Mouse (Mus musculus) myocyte (in vitro differentiated cells): ENCODE data around the gene Ptprr. TPM values are rescaled to one million over a fixed set of nuclear protein-coding genes. Genes with fewer than 3 reads are reported as not detected.

Experiments used
- H3K27me3 ChIP-seq: one replicate; pipeline ENCODE4 v1.6.1; 2011; ENCODE audit not compliant: control insufficient read depth, insufficient read depth, insufficient read length
- H3K36me3 ChIP-seq: one replicate; pipeline ENCODE4 v1.6.1; 2011; ENCODE audit not compliant: control insufficient read depth, insufficient read depth
- H3K4me2 ChIP-seq: one replicate; pipeline ENCODE4 v1.6.1; 2011; ENCODE audit warnings: low read depth, control low read depth
- H3K4me3 ChIP-seq: one replicate; pipeline ENCODE4 v1.5.1; 2011; ENCODE audit warnings: mild to moderate bottlenecking, control low read depth, moderate library complexity
- H3K79me2 ChIP-seq: one replicate; pipeline ENCODE4 v1.6.1; 2011; ENCODE audit not compliant: control insufficient read depth, insufficient read depth
- H3ac ChIP-seq: one replicate; pipeline ENCODE4 v1.6.1; 2011; ENCODE audit not compliant: control insufficient read depth, insufficient read length
- CEBPB ChIP-seq: IDR thresholded peaks from 2 replicates; pipeline ENCODE4 v1.6.1; 2011; ENCODE audit warnings: mild to moderate bottlenecking, moderate library complexity; ENCODE audit not compliant: poor library complexity, insufficient read depth, severe bottlenecking
- E2F4 ChIP-seq: IDR thresholded peaks from one replicate; pipeline ENCODE4 v1.6.1; 2011; ENCODE audit warnings: mild to moderate bottlenecking, control low read depth, moderate library complexity; ENCODE audit not compliant: insufficient read depth
- MAX ChIP-seq: IDR thresholded peaks from one replicate; pipeline ENCODE4 v1.6.1; 2011; ENCODE audit warnings: low read depth, mild to moderate bottlenecking, control low read depth
- MYOD1 ChIP-seq, 3 experiments: IDR thresholded peaks; one replicate each; pipeline ENCODE4 v1.6.1; 2011; ENCODE audit warnings: control low read depth in 2 of 3, low read depth in 2 of 3, mild to moderate bottlenecking in 2 of 3, moderate library complexity in 1 of 3; ENCODE audit not compliant: insufficient read length in 2 of 3, control insufficient read depth in 1 of 3
- MYOG ChIP-seq, 3 experiments: IDR thresholded peaks; one replicate each; pipeline ENCODE4 v1.6.1; 2011; ENCODE audit warnings: control low read depth in 2 of 3, low read depth in 2 of 3, mild to moderate bottlenecking in 2 of 3; ENCODE audit not compliant: insufficient read length in 2 of 3, control insufficient read depth in 1 of 3, insufficient read depth in 1 of 3
- POLR2A ChIP-seq: IDR thresholded peaks from one replicate; pipeline ENCODE4 v1.6.1; 2011; ENCODE audit warnings: low read depth, mild to moderate bottlenecking, control low read depth, moderate library complexity; ENCODE audit not compliant: insufficient read length
- POLR2AphosphoS2 ChIP-seq: IDR thresholded peaks from one replicate; pipeline ENCODE4 v1.6.1; 2011; ENCODE audit warnings: low read depth, control low read depth; ENCODE audit not compliant: insufficient read length
- REST ChIP-seq: IDR thresholded peaks from one replicate; pipeline ENCODE4 v1.6.1; 2011; ENCODE audit warnings: mild to moderate bottlenecking, control low read depth, moderate library complexity; ENCODE audit not compliant: insufficient read depth, insufficient read length
- SRF ChIP-seq: IDR thresholded peaks from one replicate; pipeline ENCODE4 v1.6.1; 2011; ENCODE audit warnings: low read depth; ENCODE audit not compliant: control insufficient read depth, insufficient read length
- TCF12 ChIP-seq: IDR thresholded peaks from one replicate; pipeline ENCODE4 v1.6.1; 2011; ENCODE audit warnings: mild to moderate bottlenecking, control low read depth; ENCODE audit not compliant: poor library complexity, insufficient read depth, severe bottlenecking
- TCF3 ChIP-seq: IDR thresholded peaks from one replicate; pipeline ENCODE4 v1.6.1; 2011; ENCODE audit warnings: low read depth, control low read depth; ENCODE audit not compliant: insufficient read length
- USF1 ChIP-seq: IDR thresholded peaks from one replicate; pipeline ENCODE4 v1.6.1; 2011; ENCODE audit warnings: low read depth, mild to moderate bottlenecking, control low read depth, moderate library complexity
- polyA plus RNA-seq: library from polyadenylated mRNA; unstranded; fragments of >200 nt; fragmentation: generic; extraction: Trizol; gene quantifications from one replicate; pipeline ENCODE4 v1.2.1, GENCODE M21; 2012; ENCODE audit warnings: missing spikeins

The Ptprr gene
- polyA plus RNA-seq, 1 experiment: 0.11 TPM

DNA sequence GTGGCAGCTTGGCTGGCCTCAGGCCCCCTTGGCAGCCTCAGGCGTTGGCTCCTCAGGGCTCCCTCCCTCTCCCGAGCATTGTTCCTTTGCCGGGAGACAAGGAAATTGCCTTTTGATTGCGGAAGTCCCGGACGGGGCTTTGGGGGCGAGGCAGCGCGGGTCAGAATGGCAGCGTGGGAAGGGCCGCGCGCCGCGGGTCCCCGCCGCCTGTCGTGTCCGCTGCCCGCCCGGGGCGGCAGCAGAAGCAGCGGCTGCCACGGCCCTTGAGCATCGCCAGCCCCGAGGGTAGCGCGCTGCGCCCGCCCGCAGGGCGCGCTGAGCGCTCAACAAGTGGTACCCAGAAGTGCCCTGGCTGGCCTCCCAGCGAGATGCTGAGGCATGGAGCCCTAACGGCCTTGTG lies 283.2 kb downstream of the Ptprr start:
- H3K79me2 ChIP-seq: no peaks in the 10 kb centered on the region
- no peaks in the 10 kb centered on the region for H3K27me3 ChIP-seq
- H3K4me3 ChIP-seq: no peak overlapping the region
- no peaks in the 10 kb centered on the region for H3K36me3 ChIP-seq
- no peak overlapping the region for H3ac ChIP-seq
- no peak for TF ChIP-seq MYOG (IDR thresholded peaks at IDR 0.05; ENCODE audit: control insufficient read depth in 1 of 3, insufficient read depth in 1 of 3, insufficient read length in 2 of 3, low read depth in 2 of 3)
- TF ChIP-seq SRF: no peak
- no peak for TF ChIP-seq POLR2AphosphoS2
- TF ChIP-seq USF1: no peak
- TF ChIP-seq TCF12: no peak
- no peak for TF ChIP-seq E2F4
- TF ChIP-seq TCF3: no peak
- TF ChIP-seq POLR2A: no peak
- no peak for TF ChIP-seq MYOD1 (IDR thresholded peaks at IDR 0.05; ENCODE audit: control insufficient read depth in 1 of 3, insufficient read length in 2 of 3, low read depth in 2 of 3)
- TF ChIP-seq MAX: no peak
- no peak for TF ChIP-seq CEBPB
- TF ChIP-seq REST: no peak
- H3K4me2 ChIP-seq: no peak overlapping the region

DNA sequence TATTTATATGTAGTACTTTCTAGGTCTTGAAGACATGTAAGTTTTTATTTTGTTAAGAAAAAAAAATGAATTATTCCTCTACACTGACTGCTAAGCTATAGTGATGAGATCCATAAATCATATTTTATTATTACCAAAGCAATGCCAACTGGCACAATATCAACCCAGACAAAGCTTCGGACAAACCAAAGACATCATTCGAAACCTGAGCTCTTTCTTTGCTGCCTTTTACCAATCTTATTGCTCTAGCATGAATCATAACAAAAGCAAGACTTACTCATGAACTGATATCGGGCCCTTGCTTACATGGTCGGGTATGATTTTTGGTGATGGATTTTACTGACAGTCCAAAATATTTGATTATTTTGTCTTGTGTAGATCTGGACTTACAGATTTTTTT lies 286.3 kb downstream of the Ptprr start:
- Histone ChIP-seq H3K4me2 (peak overlapping the region; percentile 63), H3K36me3 (no peaks in the 10 kb centered on the region), H3K4me3 (no peak overlapping the region), H3K79me2 (no peaks in the 10 kb centered on the region), H3K27me3 (no peaks in the 10 kb centered on the region), H3ac (no peak overlapping the region)
- TF ChIP-seq MYOD1 (IDR thresholded peaks at IDR 0.05; ENCODE audit: control insufficient read depth in 1 of 3, insufficient read length in 2 of 3, low read depth in 2 of 3) (no peak), CEBPB (0 out of 2 replicates have a peak, but pooled peaks have one; percentile 13), SRF (no peak), REST (no peak), POLR2A (no peak), MAX (no peak), MYOG (IDR thresholded peaks at IDR 0.05; ENCODE audit: control insufficient read depth in 1 of 3, insufficient read depth in 1 of 3, insufficient read length in 2 of 3, low read depth in 2 of 3) (no peak), POLR2AphosphoS2 (no peak)

DNA sequence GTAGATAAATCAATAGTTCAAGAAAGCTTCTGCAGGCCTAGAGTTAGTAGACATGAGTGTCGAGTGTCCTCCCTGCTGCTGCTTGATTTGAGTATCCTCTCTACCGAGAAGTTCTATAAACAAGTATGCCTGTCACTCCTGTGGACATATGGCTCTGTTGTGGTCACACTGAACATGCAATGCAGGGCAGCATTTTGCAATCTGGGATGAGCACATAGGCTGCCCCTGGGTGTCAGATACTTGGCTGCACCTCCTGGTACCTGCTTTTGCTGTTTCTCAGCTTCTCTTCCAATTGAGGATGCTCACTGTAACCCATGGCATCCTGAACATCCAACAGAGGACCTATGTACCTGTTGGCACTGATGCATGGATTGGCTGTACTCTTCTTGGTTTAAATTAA lies 291.4 kb downstream of the Ptprr start:
- H3K36me3 ChIP-seq: no peaks in the 10 kb centered on the region
- H3K79me2 ChIP-seq: no peaks in the 10 kb centered on the region
- H3K4me3 ChIP-seq: no peak overlapping the region
- H3ac ChIP-seq: no peak overlapping the region
- no peak for TF ChIP-seq SRF
- TF ChIP-seq TCF3: no peak
- no peak for TF ChIP-seq E2F4
- TF ChIP-seq CEBPB: peak; percentile 77; the same call in 1 of the 2 replicates
- no peaks in the 10 kb centered on the region for H3K27me3 ChIP-seq
- H3K4me2 ChIP-seq: no peak overlapping the region

DNA sequence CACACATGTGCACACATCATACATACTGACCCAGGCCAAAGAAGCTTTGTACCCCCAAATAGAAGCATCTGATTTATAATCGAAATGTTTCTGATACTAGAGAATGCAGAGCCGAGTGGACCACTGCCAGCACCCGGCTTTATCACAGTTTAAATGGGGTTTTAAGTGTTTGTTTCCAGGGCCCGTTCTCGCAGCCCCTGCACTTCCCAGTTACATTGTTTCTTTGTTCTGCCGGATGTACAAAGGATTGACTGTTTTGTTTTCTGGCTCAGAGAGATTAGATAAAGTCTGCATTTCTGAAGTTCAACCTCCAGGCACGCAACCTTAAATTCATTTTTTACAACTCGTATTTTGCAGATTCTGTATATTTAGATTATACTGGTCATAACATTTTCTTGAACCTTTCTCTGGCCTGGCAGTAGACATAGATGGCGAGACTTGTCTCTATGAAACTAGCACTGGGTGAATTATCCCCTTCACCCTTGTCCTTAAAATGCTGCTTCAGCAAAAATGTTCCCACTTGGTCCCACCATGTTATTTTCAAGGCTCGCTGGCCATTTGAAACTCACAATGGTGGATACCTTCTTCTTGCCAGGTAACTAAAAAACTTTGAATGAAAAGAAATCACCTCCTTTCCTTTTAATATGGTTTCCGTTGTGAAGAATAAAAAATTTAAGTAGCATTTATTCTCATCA lies 292.6 kb downstream of the Ptprr start:
- Histone ChIP-seq H3K36me3 (no peaks in the 10 kb centered on the region), H3K27me3 (no peaks in the 10 kb centered on the region), H3ac (no peak overlapping the region), H3K79me2 (no peaks in the 10 kb centered on the region), H3K4me3 (no peak overlapping the region), H3K4me2 (no peak overlapping the region)
- TF ChIP-seq REST (no peak), E2F4 (no peak), TCF12 (no peak), MYOD1 (IDR thresholded peaks at IDR 0.05; ENCODE audit: control insufficient read depth in 1 of 3, insufficient read length in 2 of 3, low read depth in 2 of 3) (no peak), POLR2AphosphoS2 (no peak), POLR2A (no peak)

DNA sequence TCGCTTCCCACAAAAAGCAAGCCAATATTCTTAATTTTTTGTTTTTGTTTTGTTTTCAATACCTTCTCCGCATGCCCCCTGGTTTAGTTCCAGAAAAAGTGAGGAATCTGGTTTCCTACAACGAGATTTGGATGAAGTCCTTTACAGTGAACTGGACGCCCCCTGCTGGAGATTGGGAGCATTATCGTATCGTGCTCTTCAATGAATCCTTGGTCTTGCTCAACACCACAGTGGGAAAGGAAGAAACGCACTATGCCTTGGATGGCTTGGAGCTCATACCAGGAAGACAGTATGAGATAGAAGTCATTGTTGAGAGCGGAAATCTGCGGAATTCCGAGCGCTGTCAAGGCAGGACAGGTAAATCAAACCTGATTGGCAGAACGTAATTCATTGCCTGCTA lies 301.2 kb downstream of the Ptprr start:
- no peaks in the 10 kb centered on the region for H3K79me2 ChIP-seq
- TF ChIP-seq MYOG (IDR thresholded peaks at IDR 0.05; ENCODE audit: control insufficient read depth in 1 of 3, insufficient read depth in 1 of 3, insufficient read length in 2 of 3, low read depth in 2 of 3) (no peak), CEBPB (peak; percentile 65; the same call in 1 of the 2 replicates)
- H3K36me3 ChIP-seq: no peaks in the 10 kb centered on the region
- H3ac ChIP-seq: no peak overlapping the region
- no peaks in the 10 kb centered on the region for H3K27me3 ChIP-seq
- H3K4me3 ChIP-seq: no peak overlapping the region
- peak overlapping the region; percentile 22 for H3K4me2 ChIP-seq

Other genes starting within 250 kb of the Ptprr start
- 1.4 TPM for gene Tspan8, start 201.4 kb upstream of the Ptprr start, polyA plus RNA-seq
- gene 4933416C03Rik, start 95.7 kb downstream of the Ptprr start, polyA plus RNA-seq: not detected